In genomic region chr10:59265674-59266073, GRCm38 (mm10) we compare ENCODE assay signal across 12 mouse cellular contexts. TPM values are rescaled to one million over a fixed set of nuclear protein-coding genes. Genes with fewer than 3 reads are reported as not detected.
DNase-seq lines count a peak whose midpoint lies in the region; ATAC-seq and TF ChIP-seq lines count a peak whose summit lies in the region.
"Had no signal": no experiment of that assay in that cellular context is flagged by ENCODE, and none has a peak within 500 bp of the region (broad histone marks: within the 10 kb centered on the region; RNA-seq: fewer than 3 reads in every experiment).

No protein-coding gene starts in this region.

- H3K4me2 ChIP-seq in kidney, embryonic 15.5 days: no peak overlapping the region
- no peak overlapping the region for H3K4me2 ChIP-seq in heart, embryonic 13.5 days
- peak overlapping the region; percentile 45 for H3K4me2 ChIP-seq in liver, postnatal 0 days (ENCODE audit: low read depth, low read length)
- H3K4me2 ChIP-seq: forebrain, embryonic 13.5 days had no signal

- H3K27ac ChIP-seq in kidney, embryonic 15.5 days: no peak overlapping the region
- H3K27ac ChIP-seq in heart, embryonic 13.5 days (replicated peaks): peak overlapping the region; percentile 51
- peak overlapping the region; percentile 75 for H3K27ac ChIP-seq in liver, postnatal 0 days (ENCODE audit: low read depth)
- H3K27ac ChIP-seq: forebrain, embryonic 13.5 days had no signal

- no peaks in the 10 kb centered on the region for H3K9me3 ChIP-seq in kidney, embryonic 15.5 days (replicated peaks)
- H3K9me3 ChIP-seq in heart, embryonic 13.5 days: no peaks in the 10 kb centered on the region
- no peaks in the 10 kb centered on the region for H3K9me3 ChIP-seq in liver, postnatal 0 days (ENCODE audit: low read length)
- H3K9me3 ChIP-seq: forebrain, embryonic 13.5 days had no signal

- no peak for DNase-seq in kidney, postnatal 4 days
- no peak for DNase-seq in liver, postnatal 0 days
- DNase-seq in embryo, embryonic 10.5 days (ENCODE audit: low spot score): no peak
- no peak for DNase-seq in thymus, postnatal 10 days (ENCODE audit: low spot score in 2 of 2)
- no peak for DNase-seq in gastrocnemius, postnatal 25 days
- DNase-seq: right cerebral cortex, adult 18-20 months; thymus, postnatal 25 days had no signal

- 49% methylated on average over 4 of the region's 4 CpGs for WGBS in kidney, embryonic 15.5 days
- WGBS in heart, embryonic 13.5 days: 38% methylated on average over 4 of the region's 4 CpGs
- 18% methylated on average over 4 of the region's 4 CpGs for WGBS in liver, postnatal 0 days (ENCODE audit: insufficient replicate concordance)

- ATAC-seq in kidney, embryonic 15.5 days (replicated peaks; ENCODE audit: low FRiP score): peak; percentile 20; the same call in 1 of the 2 replicates
- ATAC-seq in heart, embryonic 13.5 days (ENCODE audit: extremely low read depth, insufficient number of reproducible peaks, low FRiP score, low TSS enrichment): no peak
- ATAC-seq in liver, postnatal 0 days: peak; percentile 31
- peak; percentile 70 for ATAC-seq in monocyte, adult 5-6 weeks (replicated peaks; ENCODE audit: insufficient number of reproducible peaks, low FRiP score, low TSS enrichment, poor library complexity, severe bottlenecking)
- ATAC-seq: forebrain, embryonic 13.5 days; midbrain, embryonic 16.5 days had no signal

- H3K4me1 ChIP-seq in kidney, embryonic 15.5 days: peaks cover 19% of the 10 kb centered on the region
- peaks cover 19% of the 10 kb centered on the region for H3K4me1 ChIP-seq in heart, embryonic 13.5 days
- H3K4me1 ChIP-seq in liver, postnatal 0 days (ENCODE audit: insufficient read depth): peaks cover 32% of the 10 kb centered on the region

- no peaks in the 10 kb centered on the region for H3K36me3 ChIP-seq in kidney, embryonic 15.5 days
- H3K36me3 ChIP-seq in heart, embryonic 13.5 days: no peaks in the 10 kb centered on the region
- no peaks in the 10 kb centered on the region for H3K36me3 ChIP-seq in liver, postnatal 0 days (replicated peaks; ENCODE audit: insufficient read depth, low read length)

- TF ChIP-seq CTCF in liver, postnatal 0 days (IDR thresholded peaks at IDR 0.05; ENCODE audit: low read depth): no peak

- TF ChIP-seq EP300 in liver, postnatal 0 days (IDR thresholded peaks at IDR 0.05; ENCODE audit: low read depth): no peak

- no peak overlapping the region for H3K4me3 ChIP-seq in kidney, embryonic 15.5 days (replicated peaks)
- no peak overlapping the region for H3K4me3 ChIP-seq in heart, embryonic 13.5 days
- no peak overlapping the region for H3K4me3 ChIP-seq in liver, postnatal 0 days (ENCODE audit: low read depth, low read length)
- H3K4me3 ChIP-seq: forebrain, embryonic 13.5 days had no signal

- no peaks in the 10 kb centered on the region for H3K27me3 ChIP-seq in kidney, embryonic 15.5 days
- no peaks in the 10 kb centered on the region for H3K27me3 ChIP-seq in heart, embryonic 13.5 days (replicated peaks)
- H3K27me3 ChIP-seq in liver, postnatal 0 days (ENCODE audit: insufficient read depth, low read length): no peaks in the 10 kb centered on the region
- H3K27me3 ChIP-seq: forebrain, embryonic 13.5 days had no signal

- no peak overlapping the region for H3K9ac ChIP-seq in kidney, embryonic 15.5 days
- H3K9ac ChIP-seq in heart, embryonic 13.5 days: no peak overlapping the region
- no peak overlapping the region for H3K9ac ChIP-seq in liver, postnatal 0 days (replicated peaks)
- H3K9ac ChIP-seq: forebrain, embryonic 13.5 days had no signal

RNA-seq across cellular contexts. Expression of gene Sowahc, which starts 43.9 kb away (rescaled TPM):
- polyA plus RNA-seq in kidney, embryonic 15.5 days (2015; fragmentation: Nextera tagmentation; extraction: Ambion mirVana): 10.8 and 12.1 TPM in 2 replicates
- polyA plus RNA-seq in heart, embryonic 13.5 days (2015; fragmentation: Nextera tagmentation; extraction: Ambion mirVana): 2.6 and 2.7 TPM in 2 replicates
- 1.3 and 1.6 TPM in 2 replicates for polyA plus RNA-seq in liver, postnatal 0 days (2015; fragmentation: Nextera tagmentation; extraction: Ambion mirVana)
- 111 to 129 TPM (median 120 TPM) in 3 replicates for total RNA-seq in monocyte, adult 5-6 weeks (2017)
- total RNA-seq in gastrocnemius, postnatal 25 days (2021): 1 to 10 TPM in 1 of 2 experiments, under 1 TPM in 1; 0.87 to 2.0 TPM

RNA-seq across cellular contexts. Expression of gene Sept10, which starts 44.0 kb away (rescaled TPM):
- polyA plus RNA-seq in kidney, embryonic 15.5 days (2015; fragmentation: Nextera tagmentation; extraction: Ambion mirVana): 52.2 and 55.2 TPM in 2 replicates
- polyA plus RNA-seq in heart, embryonic 13.5 days (2015; fragmentation: Nextera tagmentation; extraction: Ambion mirVana): 36.1 and 36.5 TPM in 2 replicates
- 11.6 and 11.8 TPM in 2 replicates for polyA plus RNA-seq in liver, postnatal 0 days (2015; fragmentation: Nextera tagmentation; extraction: Ambion mirVana)
- 14.7 to 33.3 TPM (median 15.0 TPM) in 3 replicates for total RNA-seq in monocyte, adult 5-6 weeks (2017)
- total RNA-seq in gastrocnemius, postnatal 25 days (2021): 1 to 10 TPM; 6.7 to 8.3 TPM

RNA-seq across cellular contexts. Expression of gene P4ha1, which starts 57.4 kb away (rescaled TPM):
- polyA plus RNA-seq in kidney, embryonic 15.5 days (2015; fragmentation: Nextera tagmentation; extraction: Ambion mirVana): 68.4 TPM in 2 replicates
- polyA plus RNA-seq in heart, embryonic 13.5 days (2015; fragmentation: Nextera tagmentation; extraction: Ambion mirVana): 46.1 and 53.9 TPM in 2 replicates
- polyA plus RNA-seq in liver, postnatal 0 days (2015; fragmentation: Nextera tagmentation; extraction: Ambion mirVana): 5.3 and 6.4 TPM in 2 replicates
- total RNA-seq in monocyte, adult 5-6 weeks (2017): 55.0 to 101 TPM (median 84.1 TPM) in 3 replicates
- total RNA-seq in gastrocnemius, postnatal 25 days (2021): 10 to 100 TPM; 26.2 to 27.3 TPM
